Mouse (Mus musculus) MEL (cell line): ENCODE data around the gene Gm10322. TPM values are rescaled to one million over a fixed set of nuclear protein-coding genes. Genes with fewer than 3 reads are reported as not detected.

Experiments used
- DNase-seq: peaks from one replicate; pipeline ENCODE4 v3.0.0; 2011; ENCODE audit warnings: low read depth, low spot score
- H3K27ac ChIP-seq: 2 replicates; pipeline ENCODE4 v1.5.1; 2012; ENCODE audit warnings: low read depth, mild to moderate bottlenecking, control low read depth, low read length, moderate library complexity; ENCODE audit not compliant: control insufficient read depth
- H3K27me3 ChIP-seq, 2 experiments: fragments of 150-350 bp in 1 of 2; sonication (generic) in 1 of 2; 2 replicates each; pipeline ENCODE4 v1.6.1; 2012; ENCODE audit warnings: low read length in 2 of 2, mild to moderate bottlenecking in 2 of 2, improper control_type of control experiment in 1 of 2, moderate library complexity in 1 of 2; ENCODE audit not compliant: insufficient read depth in 2 of 2, control insufficient read depth in 1 of 2
- H3K36me3 ChIP-seq, 2 experiments: 2 replicates each; pipeline ENCODE4 v1.6.1; 2012 to 2014; ENCODE audit warnings: low read length in 2 of 2, improper control_type of control experiment in 1 of 2, inconsistent platforms in 1 of 2, mild to moderate bottlenecking in 1 of 2; ENCODE audit not compliant: insufficient read depth in 2 of 2, control insufficient read depth in 1 of 2
- H3K4me1 ChIP-seq, 2 experiments: fragments of 150-350 bp in 1 of 2; sonication (generic) in 1 of 2; 2 replicates each; pipeline ENCODE4 v1.6.1; 2012; ENCODE audit warnings: low read length in 2 of 2, improper control_type of control experiment in 1 of 2, mild to moderate bottlenecking in 1 of 2; ENCODE audit not compliant: insufficient read depth in 2 of 2, control insufficient read depth in 1 of 2
- H3K4me3 ChIP-seq, 2 experiments: fragments of 150-350 bp in 1 of 2; sonication (generic) in 1 of 2; 2 replicates each; pipeline ENCODE4 v1.5.1; 2012; ENCODE audit warnings: low read depth in 2 of 2, low read length in 2 of 2, mild to moderate bottlenecking in 2 of 2, moderate library complexity in 2 of 2, control low read depth in 1 of 2, improper control_type of control experiment in 1 of 2; ENCODE audit not compliant: control insufficient read depth in 1 of 2, insufficient read depth in 1 of 2
- H3K79me2 ChIP-seq: 2 replicates; pipeline ENCODE4 v1.6.1; 2012; ENCODE audit warnings: mild to moderate bottlenecking, low read length, moderate library complexity; ENCODE audit not compliant: control insufficient read depth, poor library complexity, insufficient read depth
- H3K9ac ChIP-seq: 2 replicates; pipeline ENCODE4 v1.6.1; 2012; ENCODE audit warnings: low read depth, mild to moderate bottlenecking, control low read depth, low read length, moderate library complexity; ENCODE audit not compliant: control insufficient read depth, poor library complexity, severe bottlenecking
- H3K9me3 ChIP-seq: fragments of 150-350 bp; sonication (generic); replicated peaks from 2 replicates; pipeline ENCODE4 v1.6.1; 2012; ENCODE audit warnings: mild to moderate bottlenecking, low read length, improper control_type of control experiment, moderate library complexity; ENCODE audit not compliant: insufficient read depth
- BHLHE40 ChIP-seq: IDR thresholded peaks from 2 replicates; pipeline ENCODE4 v1.6.1; 2012; ENCODE audit warnings: low read depth, mild to moderate bottlenecking, inconsistent platforms, low read length, improper control_type of control experiment, borderline replicate concordance
- CHD1 ChIP-seq: IDR thresholded peaks from 2 replicates; pipeline ENCODE4 v1.6.1; 2012; ENCODE audit warnings: low read depth, mild to moderate bottlenecking, inconsistent platforms, low read length, improper control_type of control experiment
- CHD2 ChIP-seq: IDR thresholded peaks from 2 replicates; pipeline ENCODE4 v1.6.1; 2011; ENCODE audit warnings: low read length, improper control_type of control experiment
- E2F4 ChIP-seq: IDR thresholded peaks from 2 replicates; pipeline ENCODE4 v1.6.1; 2011; ENCODE audit warnings: low read depth, low read length, improper control_type of control experiment, borderline replicate concordance
- ELF1 ChIP-seq: IDR thresholded peaks from 2 replicates; pipeline ENCODE4 v1.6.1; 2014; ENCODE audit warnings: low read depth, mild to moderate bottlenecking, inconsistent platforms, low read length, improper control_type of control experiment, moderate library complexity
- ETS1 ChIP-seq: IDR thresholded peaks from 2 replicates; pipeline ENCODE4 v1.6.1; 2012; ENCODE audit warnings: low read depth, mild to moderate bottlenecking, inconsistent platforms, low read length, improper control_type of control experiment, moderate library complexity
- HCFC1 ChIP-seq: IDR thresholded peaks from 2 replicates; pipeline ENCODE4 v1.6.1; 2012; ENCODE audit warnings: low read depth, mild to moderate bottlenecking, inconsistent platforms, low read length, improper control_type of control experiment, moderate library complexity
- KAT2A ChIP-seq: conservative IDR thresholded peaks from 2 replicates; pipeline ENCODE4 v1.6.1; 2012; ENCODE audit warnings: low read depth, low read length, improper control_type of control experiment, inconsistent platforms
- MAFK ChIP-seq: IDR thresholded peaks from 2 replicates; pipeline ENCODE4 v1.6.1; 2011; ENCODE audit warnings: low read depth, mild to moderate bottlenecking, low read length, improper control_type of control experiment, borderline replicate concordance
- MYC ChIP-seq: IDR thresholded peaks from 2 replicates; pipeline ENCODE4 v1.6.1; 2011; ENCODE audit warnings: low read depth, mild to moderate bottlenecking, low read length, improper control_type of control experiment, moderate library complexity
- NELFE ChIP-seq: IDR thresholded peaks from 2 replicates; pipeline ENCODE4 v1.6.1; 2011; ENCODE audit warnings: low read depth, low read length, improper control_type of control experiment
- POLR2AphosphoS2 ChIP-seq: IDR thresholded peaks from 2 replicates; pipeline ENCODE4 v1.6.1; 2011; ENCODE audit warnings: low read length, improper control_type of control experiment
- RAD21 ChIP-seq: IDR thresholded peaks from 2 replicates; pipeline ENCODE4 v1.6.1; 2011; ENCODE audit warnings: mild to moderate bottlenecking, low read depth, low read length, improper control_type of control experiment
- SIN3A ChIP-seq: IDR thresholded peaks from 2 replicates; pipeline ENCODE4 v1.6.1; 2012; ENCODE audit warnings: low read length, improper control_type of control experiment, inconsistent platforms
- SMC3 ChIP-seq: IDR thresholded peaks from 2 replicates; pipeline ENCODE4 v1.6.1; 2011; ENCODE audit warnings: low read depth, low read length, improper control_type of control experiment
- TAL1 ChIP-seq: IDR thresholded peaks from 2 replicates; pipeline ENCODE4 v1.6.1; 2012; ENCODE audit warnings: mild to moderate bottlenecking, inconsistent platforms, low read length, moderate library complexity, mixed read lengths
- TBP ChIP-seq: IDR thresholded peaks from 2 replicates; pipeline ENCODE4 v1.8.0; 2011; ENCODE audit warnings: low read depth, low read length, improper control_type of control experiment
- TCF12 ChIP-seq: IDR thresholded peaks from 2 replicates; pipeline ENCODE4 v1.6.1; 2014; ENCODE audit warnings: low read depth, mild to moderate bottlenecking, inconsistent platforms, low read length, improper control_type of control experiment, moderate library complexity
- UBTF ChIP-seq: IDR thresholded peaks from 2 replicates; pipeline ENCODE4 v1.6.1; 2012; ENCODE audit warnings: low read depth, mild to moderate bottlenecking, inconsistent platforms, low read length, improper control_type of control experiment, moderate library complexity, borderline replicate concordance; ENCODE audit not compliant: insufficient read depth
- ZMIZ1 ChIP-seq: IDR thresholded peaks from 2 replicates; pipeline ENCODE4 v1.6.1; 2012; ENCODE audit warnings: low read depth, mild to moderate bottlenecking, inconsistent platforms, low read length, improper control_type of control experiment, moderate library complexity
- polyA plus RNA-seq, 2 experiments: library from polyadenylated mRNA; stranded (reverse) in 1 of 2; unstranded in 1 of 2; fragments of >175 nt in 1 of 2; fragments of >200 nt in 1 of 2; gene quantifications; 2 replicates each; pipeline versions ENCODE4 v1.2.1 to v1.2.4; 2012; ENCODE audit warnings: low replicate concordance in 2 of 2, low read depth in 1 of 2; ENCODE audit not compliant: insufficient read length in 2 of 2, insufficient read depth in 1 of 2, missing spikeins in 1 of 2
- total RNA-seq: library from RNA; depleted of rRNA; stranded (reverse); fragments of 300-350 nt; gene quantifications from 2 replicates; pipeline ENCODE4 v1.2.3, GENCODE M21; 2012

Gm10322 gene
- total and polyA plus RNA-seq, 3 experiments, result 0.58 TPM; not detected in 2

DNA sequence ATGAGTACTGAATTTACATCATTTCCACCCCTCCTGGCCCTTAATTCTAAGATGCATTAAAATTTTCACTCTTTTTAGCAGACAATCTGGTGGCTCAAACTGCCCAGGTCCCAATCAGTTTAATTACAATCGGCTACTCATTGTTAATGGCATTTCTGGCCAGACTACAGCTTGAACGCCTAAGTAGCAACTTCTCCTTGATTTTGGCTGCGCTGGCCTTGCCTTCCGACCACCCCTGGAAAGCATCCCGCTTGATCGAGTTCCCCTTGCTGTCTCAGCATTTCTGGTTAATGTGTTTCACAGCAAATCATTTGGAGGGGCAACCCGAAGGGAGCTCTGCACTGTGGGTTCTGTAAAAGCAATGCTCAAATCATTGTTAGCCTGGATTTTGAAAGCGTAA, 13.8 kb upstream of the Gm10322 start:
- Histone ChIP-seq H3K79me2 (no peaks in the 10 kb centered on the region), H3K9me3 (no peaks in the 10 kb centered on the region), H3K4me3 (no peak overlapping the region), H3K27ac (no peak overlapping the region), H3K9ac (no peak overlapping the region), H3K27me3 (no peaks in the 10 kb centered on the region), H3K4me1 (peaks cover 9 to 12% of the 10 kb centered on the region in 2 experiments), H3K36me3 (peaks cover 0 to 8% of the 10 kb centered on the region in 2 experiments; a peak in 2 of 4 replicates)
- DNase-seq, result no peak
- TF ChIP-seq TCF12 (no peak), TAL1 (no peak)

DNA sequence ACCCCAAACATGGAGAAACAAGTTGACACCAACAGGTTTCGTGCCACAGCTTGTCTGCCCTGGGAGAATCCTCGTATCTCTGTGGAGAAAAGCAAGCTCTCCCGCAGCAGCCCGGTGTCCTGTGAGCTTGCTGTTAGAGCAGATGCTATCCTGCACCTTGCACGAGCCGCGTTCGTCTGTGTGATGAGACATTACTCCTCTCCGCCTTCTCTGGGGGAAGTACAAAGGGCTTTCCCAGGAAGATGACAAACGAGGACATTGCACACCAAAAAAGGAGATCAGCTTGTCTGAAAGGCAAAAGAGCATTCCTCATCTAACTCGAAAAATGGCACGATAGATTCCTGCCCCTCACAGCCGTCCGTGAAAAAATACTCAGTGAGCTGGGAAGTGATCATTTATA, 13.0 kb upstream of the Gm10322 start:
- Histone ChIP-seq H3K9ac (no peak overlapping the region), H3K4me1 (peaks cover 9 to 12% of the 10 kb centered on the region in 2 experiments), H3K9me3 (no peaks in the 10 kb centered on the region), H3K36me3 (peaks cover 0 to 8% of the 10 kb centered on the region in 2 experiments; a peak in 2 of 4 replicates), H3K4me3 (no peak overlapping the region), H3K27ac (no peak overlapping the region), H3K27me3 (no peaks in the 10 kb centered on the region), H3K79me2 (no peaks in the 10 kb centered on the region)
- no peak for TF ChIP-seq KAT2A
- TF ChIP-seq UBTF, result no peak
- TF ChIP-seq NELFE, result no peak
- TF ChIP-seq HCFC1, result no peak
- no peak for TF ChIP-seq E2F4
- no peak for TF ChIP-seq ZMIZ1
- no peak for TF ChIP-seq RAD21
- TF ChIP-seq MAFK, result no peak
- TF ChIP-seq CHD1, result no peak
- no peak for TF ChIP-seq ETS1
- TF ChIP-seq ELF1, result no peak
- no peak for TF ChIP-seq TBP
- no peak for TF ChIP-seq MYC
- no peak for TF ChIP-seq SIN3A
- TF ChIP-seq TAL1, result no peak
- TF ChIP-seq CHD2, result no peak
- no peak for TF ChIP-seq SMC3
- TF ChIP-seq POLR2AphosphoS2, result no peak
- TF ChIP-seq BHLHE40, result no peak
- DNase-seq, result no peak
